Mouse (Mus musculus) left cerebral cortex, postnatal 4 days (tissue): Measurements from ENCODE around the gene Mrpl27. TPM values are rescaled to one million over a fixed set of nuclear protein-coding genes. Genes with fewer than 3 reads are reported as not detected.
"Not testable (repeated sequence)": the region's sequence is repeated elsewhere in the genome, so short reads cannot be mapped to it uniquely, and the experiment has no call there.

Experiments
- DNase-seq: peaks from one replicate; pipeline ENCODE4 v3.0.0-alpha.2; 2022
- intact Hi-C: fragments of 180-260 bp; cut with DNase I; formaldehyde crosslinking; loops from one replicate; pipeline ENCODE4 v1.15.1; 2025
- total RNA-seq, 2 experiments: library from RNA; stranded (reverse); gene quantifications; 2 replicates each; pipeline ENCODE4 v1.2.3; 2021

Mrpl27 gene
- total RNA-seq, 2 experiments from 2014 or later: 52.5 to 52.6 TPM

DNA sequence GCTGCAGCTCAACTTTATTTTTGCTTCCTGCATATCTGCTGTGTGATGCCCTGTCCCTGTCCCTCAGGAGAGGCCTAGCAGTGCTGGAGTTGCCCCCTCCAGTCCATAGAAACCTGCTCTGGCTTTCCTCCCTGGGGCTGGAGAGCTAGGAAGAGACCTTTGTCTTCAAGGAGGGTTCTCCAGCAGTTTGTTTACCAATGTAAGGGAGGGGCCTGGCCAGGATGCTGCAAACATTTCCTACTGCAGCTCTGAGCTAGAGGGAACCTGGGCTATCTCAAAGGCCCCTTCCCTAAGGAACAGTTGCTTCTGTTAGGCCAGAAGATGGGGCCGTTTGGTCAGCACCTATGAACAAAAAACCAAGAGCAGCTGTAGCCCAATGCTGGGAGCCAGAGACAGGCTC is 7.8 kb downstream of the Mrpl27 start:
- intact Hi-C loops: no loop called here
- no peak for DNase-seq

DNA sequence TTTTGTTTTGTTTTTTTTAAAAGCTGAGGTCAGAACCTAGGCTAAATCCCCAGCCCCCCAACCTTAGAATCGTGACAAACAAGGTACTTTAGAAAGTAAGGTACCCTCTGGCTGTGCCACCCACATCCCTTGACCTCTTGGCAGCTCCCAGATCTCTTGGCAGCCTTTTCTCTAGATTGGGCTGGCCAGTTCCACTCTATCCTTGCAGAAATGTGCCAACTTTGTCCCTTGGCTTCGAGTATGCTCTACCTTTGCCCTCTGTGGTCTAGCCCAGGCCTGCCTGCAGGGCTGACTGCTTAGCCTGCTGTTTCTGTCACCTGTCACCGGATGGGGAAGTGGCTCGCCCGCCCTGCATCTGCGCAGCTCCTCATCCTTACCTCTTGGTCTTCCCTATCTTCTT is 11.7 kb downstream of the Mrpl27 start:
- intact Hi-C loops: no loop called here
- no peak for DNase-seq

DNA sequence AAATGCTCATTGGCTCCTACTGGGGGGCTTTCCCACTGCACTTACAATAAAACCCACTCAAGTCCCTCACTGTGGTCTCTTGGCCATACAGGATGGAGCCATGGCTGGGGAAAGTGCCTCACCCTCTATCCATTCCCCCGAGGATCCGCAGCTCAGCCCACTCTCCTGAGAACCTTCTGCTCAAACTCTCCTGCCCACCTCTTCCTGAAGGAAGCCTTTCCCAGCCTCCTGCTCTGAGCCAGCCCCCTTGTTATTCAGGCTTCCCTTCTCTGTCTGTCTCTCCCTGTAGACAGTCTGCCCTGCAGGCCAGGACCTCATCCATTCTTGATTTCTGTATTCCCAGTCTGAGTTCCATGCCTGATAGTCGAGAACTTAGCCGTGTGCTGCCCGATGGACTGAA is 21.4 kb downstream of the Mrpl27 start:
- intact Hi-C loops: no loop called here
- DNase-seq: no peak

DNA sequence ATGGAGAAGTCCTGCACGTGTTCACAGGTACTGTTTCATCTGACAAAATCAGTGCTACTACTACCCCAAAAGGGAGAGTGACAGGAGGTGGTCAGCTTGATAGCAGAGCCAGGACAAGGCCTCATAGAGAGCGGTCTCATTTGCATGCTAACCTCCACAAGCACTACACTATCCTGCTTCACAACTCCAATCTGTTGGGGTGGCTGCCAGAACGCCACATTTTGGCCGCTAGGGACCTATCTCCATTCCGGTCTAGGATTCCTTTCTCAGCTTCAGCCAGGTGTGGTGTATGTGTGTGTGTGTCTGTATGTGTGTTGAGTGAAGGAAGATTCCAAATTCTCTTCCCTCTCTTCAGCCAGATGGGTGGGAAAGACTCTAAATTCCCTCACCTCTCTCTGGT is 21.9 kb downstream of the Mrpl27 start:
- DNase-seq: no peak
- intact Hi-C loops: no loop called here

DNA sequence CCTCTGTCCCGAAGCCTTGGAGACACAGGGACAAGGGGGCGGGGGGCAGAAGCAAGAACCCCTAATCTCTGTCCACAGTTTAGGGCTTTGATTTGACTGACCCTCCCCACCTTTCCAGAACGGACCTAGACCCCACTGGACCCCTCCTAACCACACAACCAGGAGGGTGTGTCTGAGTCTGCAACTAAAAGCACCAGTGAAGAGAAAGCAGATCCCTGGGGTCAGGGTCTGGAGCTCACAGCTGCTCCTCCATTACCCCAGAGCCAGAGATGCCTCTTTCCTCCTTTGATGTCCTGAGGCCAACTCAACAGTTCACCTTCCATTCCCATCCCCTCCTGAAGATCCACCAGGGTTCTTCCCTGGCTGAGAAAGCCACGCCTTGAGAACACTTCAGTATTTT is 22.7 kb downstream of the Mrpl27 start:
- no peak for DNase-seq
- intact Hi-C loops: no loop called here

DNA sequence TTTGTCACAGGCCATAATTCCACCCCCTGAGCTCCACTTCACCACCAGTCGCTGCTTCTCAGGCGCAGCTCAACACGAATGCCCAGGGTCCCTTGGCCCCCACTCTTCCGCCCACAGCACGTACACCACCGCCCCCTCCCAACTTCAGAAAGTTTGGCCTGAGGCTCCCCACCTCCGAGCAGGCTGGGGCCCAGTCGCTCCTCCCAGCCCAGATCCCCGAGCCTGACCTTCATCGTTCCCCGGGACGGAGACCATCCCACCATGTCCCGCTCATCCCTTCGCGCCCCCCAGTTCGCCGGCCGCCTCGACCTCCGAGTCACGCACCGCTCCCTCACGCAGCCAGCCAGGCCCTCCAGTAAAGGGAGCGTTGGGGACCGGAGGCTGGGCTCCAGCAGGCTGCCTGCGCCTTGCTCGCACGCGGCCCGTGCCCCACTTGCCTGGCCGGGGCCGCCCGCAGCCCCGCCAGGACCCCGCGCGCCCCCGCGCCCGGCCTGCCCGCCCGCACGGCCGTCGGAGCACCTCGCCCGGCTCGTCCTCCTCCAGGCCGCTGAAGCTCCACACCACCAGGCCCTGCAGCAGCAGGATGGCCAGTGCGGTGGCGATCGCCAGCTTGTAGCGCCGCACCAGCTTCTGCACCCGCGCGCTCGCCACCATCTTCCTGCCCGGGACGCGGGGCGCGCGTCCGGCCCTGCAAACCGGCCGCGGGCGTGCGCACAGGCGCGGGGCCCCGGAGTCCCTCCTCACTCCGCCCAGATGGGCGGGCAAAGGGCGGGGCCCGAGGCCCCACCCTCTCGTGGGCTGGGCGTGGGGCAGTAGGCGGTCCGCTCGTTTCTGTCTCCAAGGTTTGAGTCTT is 23.4 kb downstream of the Mrpl27 start, which contains the start of gene Xylt2:
Gene Xylt2, minus strand, starts transcription at position 762 of the 853 bp plus-strand sequence.
- peak; percentile 94 for DNase-seq
- intact Hi-C loops: no loop called here

DNA sequence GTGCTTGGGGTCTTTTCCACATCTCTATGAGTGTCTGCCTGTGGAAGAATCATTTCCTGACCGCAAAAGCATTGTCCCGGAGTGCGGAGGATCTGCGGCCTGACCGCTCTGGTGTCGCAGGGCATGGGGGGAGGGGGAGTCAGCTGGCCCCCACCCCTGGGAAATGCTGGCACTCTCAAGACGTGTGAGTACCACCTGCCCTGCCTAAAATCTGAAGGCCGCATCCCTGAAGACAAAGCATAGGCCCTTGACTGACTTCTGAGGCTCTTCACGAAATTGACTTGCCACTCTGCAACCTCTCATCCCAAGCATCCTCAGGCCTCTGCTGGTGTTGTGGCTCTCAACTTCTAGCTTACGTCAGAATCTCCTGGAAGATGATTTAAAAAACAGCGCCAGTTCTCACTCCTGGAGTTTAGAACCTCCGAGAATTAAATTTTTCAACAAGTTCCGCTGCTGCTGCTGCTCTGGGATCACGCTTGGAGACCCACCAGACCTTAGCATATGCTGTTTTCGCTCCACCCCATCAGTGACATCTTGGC is 24.1 kb downstream of the Mrpl27 start:
- no peak for DNase-seq
- intact Hi-C loops: no loop called here

DNA sequence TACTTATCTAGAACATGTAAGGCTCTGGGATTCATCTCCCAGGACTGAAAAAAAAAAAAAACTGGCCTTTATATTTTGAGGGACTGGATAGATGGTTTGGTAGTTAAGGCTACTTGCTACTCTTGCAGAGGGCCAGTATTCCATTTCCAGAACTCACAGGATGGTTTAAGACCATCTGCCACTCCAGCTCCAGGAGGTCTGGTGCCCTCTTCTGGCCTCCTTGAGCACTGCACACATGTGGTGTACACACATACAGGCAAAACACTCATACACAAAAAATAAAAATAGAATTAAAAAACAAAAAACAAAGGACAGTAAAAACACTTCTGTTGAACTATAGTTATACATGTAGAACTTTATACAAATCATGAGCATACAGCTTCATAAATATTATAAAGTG is 27.1 kb downstream of the Mrpl27 start:
- no peak for DNase-seq
- intact Hi-C loops: no loop called here

DNA sequence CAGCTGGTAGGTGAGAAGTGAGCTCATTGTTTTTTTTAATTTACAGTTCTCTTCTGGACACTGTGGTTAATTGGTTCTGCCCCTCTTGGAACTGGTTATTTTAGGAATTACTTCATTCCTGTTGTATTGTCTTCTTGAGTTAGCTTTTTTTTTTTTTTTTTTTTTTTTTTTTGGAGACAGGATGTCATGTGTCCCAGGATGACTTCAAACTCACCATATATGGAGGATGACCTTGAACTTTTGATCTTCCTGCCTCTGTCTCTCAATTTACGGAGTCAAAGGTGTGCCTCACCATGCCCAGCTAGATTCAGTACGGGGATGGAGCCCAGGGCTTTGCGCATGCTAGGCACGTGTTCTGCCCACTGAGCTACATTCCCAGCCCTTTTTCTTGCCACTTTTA is 28.1 kb downstream of the Mrpl27 start:
- intact Hi-C loops: no loop called here
- DNase-seq: no peak

DNA sequence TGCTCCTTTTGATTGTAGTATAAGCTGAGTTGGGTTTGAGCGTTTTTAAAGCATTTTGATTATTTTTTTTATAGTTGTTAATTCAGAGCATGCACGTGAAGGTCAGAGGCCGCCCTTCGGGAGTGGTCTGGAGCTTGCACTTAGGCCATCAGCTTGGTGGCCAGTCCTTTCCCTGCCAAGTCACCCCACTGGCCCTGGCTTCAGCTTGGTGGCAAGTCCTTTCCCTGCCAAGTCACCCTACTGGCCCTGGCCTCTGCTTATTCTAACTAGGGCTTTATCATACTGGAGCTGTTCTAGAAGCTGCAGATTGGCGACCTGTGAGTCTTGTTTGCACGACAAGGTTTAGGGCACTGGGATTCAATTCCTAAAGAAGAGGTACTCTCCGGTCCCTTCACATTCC is 28.9 kb downstream of the Mrpl27 start:
- intact Hi-C loops: no loop called here
- no peak for DNase-seq

DNA sequence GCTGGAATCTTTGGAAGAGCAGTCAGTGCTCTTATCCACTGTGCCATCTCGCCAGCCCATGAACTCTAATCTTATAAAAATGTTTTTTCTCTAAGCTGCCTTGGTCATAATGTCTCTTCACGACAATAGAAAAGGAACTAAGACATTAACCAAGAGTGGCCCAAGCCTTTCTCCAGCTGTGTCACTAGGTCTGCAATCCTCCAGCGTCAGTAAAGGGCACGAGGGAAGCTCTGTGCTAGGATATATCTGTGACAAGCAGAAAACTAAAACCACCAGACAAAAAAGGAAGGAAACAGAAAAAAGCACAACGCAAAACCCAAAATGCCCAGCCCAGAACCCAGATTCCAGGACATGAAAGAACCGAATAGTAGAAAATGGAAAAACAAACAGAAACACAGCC is 33.6 kb downstream of the Mrpl27 start:
- intact Hi-C loops: no loop called here
- no peak for DNase-seq

DNA sequence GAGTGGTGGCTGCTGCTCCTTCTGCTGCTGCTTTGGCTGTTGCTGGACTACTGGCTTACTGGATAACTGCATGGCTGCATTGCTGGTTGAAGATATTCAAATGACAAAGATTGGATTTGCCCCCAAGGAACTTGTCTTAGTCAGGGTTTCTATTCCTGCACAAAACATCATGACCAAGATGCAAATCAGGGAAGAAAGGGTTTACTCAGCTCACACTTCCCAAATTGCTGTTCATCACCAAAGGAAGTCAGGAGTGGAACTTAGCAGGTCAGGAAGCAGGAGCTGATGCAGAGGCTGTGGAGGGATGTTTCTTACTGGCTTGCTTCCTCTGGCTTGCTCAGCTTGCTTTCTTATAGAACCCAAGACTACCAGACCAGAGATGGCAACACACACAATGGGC is 38.9 kb downstream of the Mrpl27 start:
- DNase-seq, intact Hi-C loops: not testable (repeated sequence)

DNA sequence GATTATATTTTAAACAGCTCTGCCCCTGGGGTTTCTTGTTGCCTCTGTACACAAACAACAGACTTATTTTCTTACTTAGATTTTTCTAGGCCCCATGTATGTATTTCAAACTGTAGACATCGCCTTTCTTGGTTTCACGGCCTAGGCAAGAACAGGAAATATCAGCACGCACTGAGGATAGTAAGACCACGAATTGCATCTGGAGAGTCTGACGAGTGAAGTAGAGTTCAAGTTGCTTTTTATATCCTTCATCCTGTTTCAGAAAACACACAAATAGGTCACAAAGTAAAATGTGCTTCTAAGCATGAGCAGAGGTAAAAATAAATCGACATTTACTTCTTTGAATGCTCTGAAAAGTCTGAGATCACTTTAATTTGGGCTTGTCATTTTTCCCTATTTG is 41.9 kb downstream of the Mrpl27 start:
- DNase-seq: no peak
- intact Hi-C loops: no loop called here

DNA sequence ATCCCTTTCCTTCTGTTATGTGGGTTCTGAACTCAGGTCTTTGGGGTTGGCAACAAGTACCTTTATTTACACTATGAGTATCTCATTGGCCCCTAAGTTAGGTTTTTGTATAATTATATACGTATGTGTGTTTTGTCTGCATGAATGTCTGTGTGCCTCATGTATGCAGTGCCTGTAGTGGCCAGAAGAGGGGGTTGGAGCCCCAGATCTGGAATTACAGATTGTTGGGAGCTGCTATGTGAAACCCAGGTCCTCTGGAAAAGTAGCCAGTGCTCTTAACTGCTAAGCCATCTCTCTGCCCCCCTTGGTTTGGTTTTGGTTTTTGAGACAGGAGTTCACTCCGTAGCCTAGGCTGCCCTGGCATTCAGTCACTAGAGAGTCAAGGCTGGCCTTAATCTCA is 43.6 kb downstream of the Mrpl27 start:
- intact Hi-C loops: no loop called here
- DNase-seq: no peak

DNA sequence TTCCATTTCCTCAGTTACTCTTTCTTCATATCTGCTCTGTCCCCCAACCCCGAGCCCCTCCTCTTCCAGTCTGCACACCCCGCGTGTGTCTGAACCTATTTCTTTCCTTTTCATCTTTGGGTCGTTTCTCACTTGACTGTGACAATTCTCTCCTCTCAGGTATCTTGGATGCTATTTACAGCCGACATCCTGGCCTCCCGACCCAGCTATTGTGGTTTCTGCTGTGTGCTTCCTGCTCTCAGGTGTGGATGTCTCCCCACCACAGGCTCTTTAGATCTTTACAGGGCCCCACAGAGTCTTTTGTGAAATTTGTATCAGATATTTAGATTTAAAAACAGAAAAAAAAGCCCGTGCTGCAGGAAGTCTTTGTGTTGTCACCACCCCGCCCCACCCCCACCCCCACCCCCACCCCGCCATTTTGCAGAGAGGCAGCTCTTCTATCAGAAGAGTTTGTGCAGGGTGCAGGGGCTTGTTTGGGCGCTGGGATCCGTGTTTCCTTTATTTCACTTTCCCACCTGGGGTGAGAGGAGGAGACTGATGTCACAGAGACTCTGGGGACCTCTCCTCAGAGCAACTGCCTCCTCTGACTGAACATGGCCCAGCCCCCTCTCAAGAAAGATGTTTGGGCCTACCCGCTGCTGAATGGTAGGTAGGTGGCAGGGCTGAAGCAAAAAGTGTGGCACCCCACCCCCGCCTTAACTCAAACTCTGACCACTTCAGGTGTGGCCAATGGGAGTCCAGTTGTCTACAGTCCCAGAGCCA is 44.3 kb downstream of the Mrpl27 start:
- intact Hi-C loops: no loop called here
- DNase-seq: no peak

DNA sequence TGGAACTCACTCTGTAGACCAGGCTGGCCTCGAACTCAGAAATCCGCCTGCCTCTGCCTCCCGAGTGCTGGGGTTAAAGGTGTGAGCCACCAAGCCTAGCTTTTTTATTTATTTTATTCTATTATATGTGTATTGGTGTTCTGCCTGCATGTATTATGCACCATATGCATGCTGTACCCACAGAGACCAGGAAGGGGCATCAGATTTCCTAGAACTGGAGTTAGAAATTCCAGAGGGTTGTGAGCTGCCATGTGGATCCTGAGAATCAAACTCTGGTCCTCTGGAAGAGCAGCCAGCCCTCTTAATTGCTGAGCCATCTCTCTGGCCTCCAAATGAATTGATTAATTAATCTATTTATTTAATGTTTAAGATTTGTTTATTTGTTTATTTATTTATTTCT is 45.8 kb downstream of the Mrpl27 start:
- intact Hi-C loops: no loop called here
- DNase-seq: no peak

DNA sequence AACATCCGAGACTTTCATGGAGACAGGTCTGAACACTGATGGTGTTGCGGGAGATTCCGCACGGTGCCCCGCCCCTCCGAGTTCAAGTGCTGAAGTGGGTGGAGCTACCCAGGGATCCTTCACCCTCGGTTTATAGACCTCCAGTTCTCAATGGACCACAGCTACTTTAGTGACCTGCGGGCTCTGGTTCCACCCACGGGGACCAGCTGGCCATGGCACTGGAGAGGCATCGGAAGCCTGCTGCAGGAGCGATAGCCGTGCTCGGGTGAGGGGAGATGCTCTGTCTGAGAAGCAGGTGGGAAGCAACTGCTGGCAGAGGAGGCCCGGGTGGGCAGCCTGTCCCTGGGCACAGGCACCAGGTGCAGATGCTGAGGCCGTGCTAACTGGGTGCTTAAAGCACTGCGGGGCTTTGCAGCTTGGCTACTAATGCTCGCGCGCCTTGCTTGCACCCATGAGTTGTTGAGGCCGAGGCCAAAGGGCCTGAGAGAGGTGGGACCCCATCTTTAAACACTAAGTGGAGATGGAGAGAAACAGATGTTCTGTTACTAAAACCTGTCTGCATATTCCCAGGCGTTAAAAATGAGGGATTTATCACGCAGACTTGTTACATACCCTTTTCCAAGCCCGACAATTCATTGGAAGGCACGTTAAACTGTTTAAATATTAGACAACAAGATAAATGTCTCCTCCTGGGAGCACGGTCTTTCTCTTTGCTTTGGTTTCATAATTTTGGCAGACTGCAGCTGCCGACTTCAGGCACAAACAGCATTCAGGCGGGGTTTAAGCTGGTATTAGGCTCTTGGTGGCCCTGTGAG is 48.0 kb downstream of the Mrpl27 start:
- DNase-seq: peak; percentile 45
- intact Hi-C loops: no loop called here

DNA sequence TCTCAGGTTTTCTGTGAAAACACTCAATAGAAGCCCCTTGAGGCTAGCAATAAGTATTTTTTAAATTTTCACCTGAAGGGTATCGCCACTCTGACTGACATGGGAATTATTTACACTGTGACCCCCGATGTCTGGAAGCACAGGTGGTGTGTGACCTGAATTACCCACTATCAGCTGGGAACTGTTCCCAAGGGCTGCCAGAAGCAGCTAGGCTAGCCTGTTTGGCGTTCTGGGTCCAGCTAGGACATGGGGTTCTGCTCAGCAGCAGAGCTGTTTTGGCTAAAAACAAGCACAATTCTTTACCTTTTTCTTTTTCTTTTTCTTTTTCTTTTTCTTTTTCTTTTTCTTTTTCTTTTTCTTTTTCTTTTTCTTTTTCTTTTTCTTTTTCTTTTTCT is 48.6 kb downstream of the Mrpl27 start:
- DNase-seq: no peak
- intact Hi-C loops: no loop called here

DNA sequence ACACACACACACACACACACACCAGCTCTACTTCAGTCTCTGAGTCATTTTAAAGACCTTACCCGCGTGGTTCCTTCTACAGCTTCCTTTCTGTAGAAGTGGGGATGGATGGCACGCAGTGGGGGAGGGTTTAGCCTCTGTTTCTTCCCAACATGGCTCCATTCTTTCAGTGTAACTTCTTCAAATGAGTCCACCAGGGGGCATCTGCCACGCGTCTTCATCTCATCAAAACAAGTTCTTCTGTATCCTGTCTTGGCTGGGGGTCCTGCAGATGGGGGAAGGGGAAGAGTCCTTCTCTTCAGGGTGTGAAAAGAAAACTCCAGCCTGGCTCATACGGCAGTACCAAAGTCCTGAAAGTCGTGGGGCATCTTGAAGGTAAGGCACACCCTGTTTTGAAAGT is 50.5 kb downstream of the Mrpl27 start:
- DNase-seq: peak; percentile 71
- intact Hi-C loops: no loop called here

DNA sequence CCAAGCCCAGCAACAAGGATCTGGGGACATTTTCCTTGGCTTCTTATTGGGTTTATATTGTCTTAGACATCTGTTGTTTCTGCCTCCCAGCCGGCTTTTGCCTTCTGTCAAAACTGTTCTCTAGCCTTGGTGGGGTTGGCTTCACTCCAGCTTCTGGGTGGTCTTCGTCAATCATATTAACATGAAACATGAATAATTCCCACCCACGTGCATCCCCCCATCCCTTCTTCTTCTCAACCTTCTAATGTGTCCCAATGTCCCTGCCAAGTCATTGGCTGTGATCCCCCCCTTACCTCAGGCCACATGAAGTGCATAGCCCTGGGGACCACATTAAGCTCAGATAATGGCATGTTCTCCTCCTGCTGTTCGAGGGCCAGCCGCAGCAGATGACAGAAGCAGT is 50.9 kb downstream of the Mrpl27 start, which contains the start of gene Gm11541:
Gene Gm11541, minus strand, starts transcription at position 28 of the 400 bp plus-strand sequence.
- intact Hi-C loops: no loop called here
- peak; percentile 91 for DNase-seq
